Mouse (Mus musculus): ENCODE measurements around the gene Vars. TPM values are rescaled to one million over a fixed set of nuclear protein-coding genes. Genes with fewer than 3 reads are reported as not detected.

The Vars gene
- total and polyA plus RNA-seq, 3 experiments: 90.3 to 280 (median 277) TPM

- in situ Hi-C loops (cut with MboI; ENCODE audit: low pct_ligation_motif_present, low pct_unique_long_range_greater_than_20kb, low sequenced_read_pairs) (no loop called here), dilution Hi-C loops (cut with MboI; ENCODE audit: extremely low pct_ligation_motif_present, extremely low pct_unique_long_range_greater_than_20kb, low sequenced_read_pairs) (no loop called here)
- Histone ChIP-seq H3K36me3 (replicated peaks in 1 of 2; ENCODE audit: control insufficient read depth in 1 of 2, insufficient read depth in 1 of 2, low read length in 1 of 2) (peaks cover 0 to 2% of the 10 kb centered on the region in 2 experiments), H3K27ac (ENCODE audit: insufficient read depth, low read depth) (peak within 1 kb of the TSS; percentile 84), H3K4me1 (ENCODE audit: control insufficient read depth in 1 of 2, insufficient read depth in 2 of 2) (peaks cover 5 to 50% of the 10 kb centered on the region in 2 experiments; a peak in 3 of 4 replicates), H3K27me3 (replicated peaks) (no peaks in the 10 kb centered on the region), H3K4me2 (ENCODE audit: insufficient read depth, low read depth, poor library complexity, severe bottlenecking) (peak within 1 kb of the TSS; percentile 97), H3K79me2 (replicated peaks; ENCODE audit: control insufficient read depth, extremely low read depth, insufficient read depth, poor library complexity, severe bottlenecking) (peaks cover 7% of the 10 kb centered on the region; the same call in 1 of the 2 replicates), H3K9ac (ENCODE audit: insufficient read depth, low read depth) (peak within 1 kb of the TSS; percentile 65), H3K9me3 (replicated peaks; ENCODE audit: low read length) (no peaks in the 10 kb centered on the region), H3K4me3 (replicated peaks in 1 of 3; ENCODE audit: low read depth in 2 of 3, low read length in 2 of 3, poor library complexity in 1 of 3) (peak within 1 kb of the TSS; percentile 48 to 67 (median 62))
- DNase-seq (ENCODE audit: extremely low read depth): peak; percentile 100
- TF ChIP-seq MAZ (IDR thresholded peaks at IDR 0.05; ENCODE audit: low read depth, low read length) (no peak), ZMIZ1 (IDR thresholded peaks at IDR 0.05; ENCODE audit: low read depth, low read length) (peak; percentile 23; the same call in 1 of the 2 replicates), IRF4 (IDR thresholded peaks at IDR 0.05; ENCODE audit: low read depth, low read length) (peak; percentile 56), POLR2AphosphoS2 (IDR thresholded peaks at IDR 0.05; ENCODE audit: low read depth, low read length) (no peak), MYC (IDR thresholded peaks at IDR 0.05; ENCODE audit: low read depth, low read length) (0 out of 2 replicates have a peak, but pooled peaks have one; percentile 17), USF2 (conservative IDR thresholded peaks at IDR 0.05; ENCODE audit: low read depth, low read length) (no peak), TBP (conservative IDR thresholded peaks at IDR 0.05; ENCODE audit: low read depth, low read length) (peak; percentile 47; the same call in 1 of the 2 replicates), HCFC1 (IDR thresholded peaks at IDR 0.05; ENCODE audit: low read depth, low read length) (peak; percentile 33), UBTF (IDR thresholded peaks at IDR 0.05; ENCODE audit: low read depth, low read length) (0 out of 2 replicates have a peak, but pooled peaks have one; percentile 28), NRF1 (IDR thresholded peaks at IDR 0.05; ENCODE audit: low read depth, low read length) (peak; percentile 59), ZNF384 (IDR thresholded peaks at IDR 0.05; ENCODE audit: low read depth, low read length) (0 out of 2 replicates have a peak, but pooled peaks have one; percentile 2), RCOR1 (conservative IDR thresholded peaks at IDR 0.05; ENCODE audit: low read depth, low read length) (no peak), KAT2A (IDR thresholded peaks at IDR 0.05; ENCODE audit: insufficient replicate concordance, low read length) (peak; percentile 55; the same call in 1 of the 2 replicates), SMC3 (IDR thresholded peaks at IDR 0.05; ENCODE audit: low read depth, low read length) (no peak), ETS1 (conservative IDR thresholded peaks at IDR 0.05; ENCODE audit: low read depth, low read length) (0 out of 2 replicates have a peak, but pooled peaks have one; percentile 9), NELFE (IDR thresholded peaks at IDR 0.05; ENCODE audit: low read depth, low read length) (peak; percentile 58; the same call in 1 of the 2 replicates), ZKSCAN1 (IDR thresholded peaks at IDR 0.05; ENCODE audit: borderline replicate concordance, low read depth, low read length) (no peak), RAD21 (IDR thresholded peaks at IDR 0.05; ENCODE audit: low read depth, low read length) (no peak; the same call in 1 of the 2 replicates), MXI1 (IDR thresholded peaks at IDR 0.05; ENCODE audit: low read depth, low read length) (peak; percentile 79), CHD1 (IDR thresholded peaks at IDR 0.05; ENCODE audit: low read depth, low read length) (peak; percentile 38), SIN3A (IDR thresholded peaks at IDR 0.05; ENCODE audit: low read length) (peak; percentile 86; the same call in 1 of the 2 replicates), CHD2 (IDR thresholded peaks at IDR 0.05; ENCODE audit: low read length) (peak; percentile 85), JUN (IDR thresholded peaks at IDR 0.05; ENCODE audit: insufficient read depth, low read depth, low read length) (no peak), EP300 (IDR thresholded peaks at IDR 0.05; ENCODE audit: low read length) (0 out of 2 replicates have a peak, but pooled peaks have one; percentile 34), CTCF (conservative IDR thresholded peaks at IDR 0.05 in 1 of 2, IDR thresholded peaks at IDR 0.05 in 1 of 2; ENCODE audit: low read depth in 2 of 2, low read length in 2 of 2) (no peak), PAX5 (IDR thresholded peaks at IDR 0.05; ENCODE audit: low read length) (no peak), MAFK (IDR thresholded peaks at IDR 0.05; ENCODE audit: insufficient replicate concordance, low read length) (no peak), USF1 (IDR thresholded peaks at IDR 0.05; ENCODE audit: low read depth, low read length) (no peak), POLR2A (IDR thresholded peaks at IDR 0.05; ENCODE audit: low read depth, low read length) (peak; percentile 56), MEF2A (IDR thresholded peaks at IDR 0.05; ENCODE audit: borderline replicate concordance, low read depth, low read length) (peak; percentile 68), ZC3H11A (IDR thresholded peaks at IDR 0.05; ENCODE audit: low read depth, low read length) (no peak), GABPA (IDR thresholded peaks at IDR 0.05; ENCODE audit: insufficient replicate concordance, low read depth, low read length) (no peak), JUND (conservative IDR thresholded peaks at IDR 0.05; ENCODE audit: low read depth, low read length) (0 out of 2 replicates have a peak, but pooled peaks have one; percentile 10), ELF1 (IDR thresholded peaks at IDR 0.05; ENCODE audit: low read depth, low read length) (peak; percentile 67; the same call in 1 of the 2 replicates), MAX (IDR thresholded peaks at IDR 0.05; ENCODE audit: low read length) (0 out of 2 replicates have a peak, but pooled peaks have one; percentile 6), TCF12 (IDR thresholded peaks at IDR 0.05; ENCODE audit: low read depth, low read length) (peak; percentile 50; the same call in 1 of the 2 replicates), E2F4 (IDR thresholded peaks at IDR 0.05; ENCODE audit: insufficient replicate concordance, low read depth, low read length) (peak; percentile 99)
Observed at GRCm38 (mm10) chr17:35046681-35047455, 46.1 kb downstream of the Vars start, which contains the start of gene Msh5. TSS of gene Msh5 (minus strand) at chr17:35046745.
